20 mouse cellular contexts compared by ENCODE assay signal in the genomic region with DNA sequence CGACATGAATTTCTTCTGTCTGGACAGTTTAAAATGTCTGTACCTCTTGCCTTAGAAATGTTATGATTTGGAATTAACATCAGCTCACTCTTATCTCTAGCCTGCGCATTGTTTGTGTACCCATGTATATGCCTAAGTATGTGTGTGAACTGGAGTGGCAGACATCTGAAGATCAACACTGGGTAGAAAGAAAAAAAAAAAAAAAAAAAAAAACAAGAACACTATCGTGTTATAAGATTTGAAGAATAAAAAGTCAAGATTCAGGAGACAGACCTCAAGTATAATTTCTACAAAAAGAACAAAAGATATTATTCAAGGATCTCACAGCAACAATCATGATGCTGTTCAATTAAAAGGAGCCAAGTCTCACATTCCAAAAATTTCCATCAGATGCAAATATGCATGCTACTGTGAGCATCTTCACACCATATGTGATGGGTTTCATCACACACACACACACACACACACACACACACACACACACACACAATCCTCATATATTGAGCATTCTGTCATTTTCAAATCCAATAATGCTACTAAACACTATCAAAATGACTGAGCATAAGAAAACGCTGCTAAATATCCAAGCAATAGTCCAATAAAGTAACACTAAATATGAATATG. TPM values are rescaled to one million over a fixed set of nuclear protein-coding genes. Genes with fewer than 3 reads are reported as not detected.
DNase-seq lines count a peak whose midpoint lies in the region; ATAC-seq and TF ChIP-seq lines count a peak whose summit lies in the region.
"Had no signal": no experiment of that assay in that cellular context is flagged by ENCODE, and none has a peak within 500 bp of the region (broad histone marks: within the 10 kb centered on the region; RNA-seq: fewer than 3 reads in every experiment).

No protein-coding gene starts in this region.

- no peak overlapping the region for H3K9ac ChIP-seq in forebrain, postnatal 0 days
- H3K9ac ChIP-seq in liver, embryonic 13.5 days = no peak overlapping the region
- no peak overlapping the region for H3K9ac ChIP-seq in liver, postnatal 0 days (replicated peaks)
- H3K9ac ChIP-seq: embryonic facial prominence, embryonic 13.5 days; heart, embryonic 15.5 days; hindbrain, embryonic 13.5 days had no signal

- TF ChIP-seq POLR2A in brain, embryonic 14.5 days (IDR thresholded peaks at IDR 0.05; ENCODE audit: borderline replicate concordance, extremely low read depth, insufficient read depth, insufficient read length, poor library complexity, severe bottlenecking) = no peak

- no peak for ATAC-seq in forebrain, postnatal 0 days
- ATAC-seq in liver, embryonic 13.5 days (ENCODE audit: low read depth) = no peak
- 0 out of 2 replicates have a peak, but pooled peaks have one; percentile 20 for ATAC-seq in liver, postnatal 0 days
- ATAC-seq: hindbrain, postnatal 0 days had no signal

- DNase-seq in forebrain, postnatal 0 days = peak; percentile 21
- no peak for DNase-seq in forebrain, embryonic 10.5 days (ENCODE audit: extremely low spot score, low spot score)
- DNase-seq in brain, embryonic 14.5 days (ENCODE audit: low read depth) = peak; percentile 57
- DNase-seq in liver, embryonic 13.5 days = no peak
- DNase-seq in liver, postnatal 0 days = no peak
- DNase-seq in right cerebral cortex, adult 2 months (ENCODE audit: low spot score in 2 of 2) = no peak
- no peak for DNase-seq in adrenal gland, postnatal 10 days
- DNase-seq: cerebellum, adult 11-12 months; cerebellum, adult 9-10 months; cerebellum, postnatal 36 days; gastrocnemius, postnatal 14 days; heart, adult 2 months; heart, postnatal 14 days had no signal

- 77% methylated on average over 4 of the region's 4 CpGs for WGBS in forebrain, postnatal 0 days
- WGBS in forebrain, embryonic 10.5 days = 92% methylated on average over 4 of the region's 4 CpGs
- WGBS in liver, embryonic 13.5 days (ENCODE audit: insufficient replicate concordance) = 48% methylated on average over 4 of the region's 4 CpGs
- WGBS in liver, postnatal 0 days (ENCODE audit: insufficient replicate concordance) = 58% methylated on average over 4 of the region's 4 CpGs

- H3K36me3 ChIP-seq in forebrain, postnatal 0 days (ENCODE audit: insufficient read depth) = no peaks in the 10 kb centered on the region
- H3K36me3 ChIP-seq in forebrain, embryonic 10.5 days (replicated peaks) = no peaks in the 10 kb centered on the region
- H3K36me3 ChIP-seq in liver, embryonic 13.5 days = no peaks in the 10 kb centered on the region
- H3K36me3 ChIP-seq in liver, postnatal 0 days (replicated peaks; ENCODE audit: insufficient read depth, low read length) = no peaks in the 10 kb centered on the region
- H3K36me3 ChIP-seq: embryonic facial prominence, embryonic 13.5 days; heart, embryonic 15.5 days; hindbrain, embryonic 13.5 days had no signal

- no peak overlapping the region for H3K4me3 ChIP-seq in forebrain, postnatal 0 days (ENCODE audit: low read depth, low read length)
- H3K4me3 ChIP-seq in forebrain, embryonic 10.5 days = no peak overlapping the region
- H3K4me3 ChIP-seq in liver, embryonic 13.5 days (replicated peaks) = no peak overlapping the region
- H3K4me3 ChIP-seq in liver, postnatal 0 days (ENCODE audit: low read depth, low read length) = no peak overlapping the region
- H3K4me3 ChIP-seq: embryonic facial prominence, embryonic 13.5 days; heart, adult 2 months; heart, embryonic 15.5 days; hindbrain, embryonic 13.5 days had no signal

- no peak overlapping the region for H3K27ac ChIP-seq in forebrain, postnatal 0 days (ENCODE audit: low read depth, low read length)
- H3K27ac ChIP-seq in forebrain, embryonic 10.5 days = no peak overlapping the region
- peak overlapping the region; percentile 79 for H3K27ac ChIP-seq in liver, embryonic 13.5 days
- H3K27ac ChIP-seq in liver, postnatal 0 days (ENCODE audit: low read depth) = peak overlapping the region; percentile 1
- H3K27ac ChIP-seq: embryonic facial prominence, embryonic 13.5 days; heart, adult 2 months; heart, embryonic 15.5 days; hindbrain, embryonic 13.5 days; hindbrain, postnatal 0 days had no signal

- no peaks in the 10 kb centered on the region for H3K27me3 ChIP-seq in forebrain, postnatal 0 days (ENCODE audit: insufficient read depth, low read length)
- no peaks in the 10 kb centered on the region for H3K27me3 ChIP-seq in forebrain, embryonic 10.5 days (ENCODE audit: poor library complexity, severe bottlenecking)
- H3K27me3 ChIP-seq in liver, embryonic 13.5 days = no peaks in the 10 kb centered on the region
- H3K27me3 ChIP-seq in liver, postnatal 0 days (ENCODE audit: insufficient read depth, low read length) = no peaks in the 10 kb centered on the region
- H3K27me3 ChIP-seq: embryonic facial prominence, embryonic 13.5 days; heart, embryonic 15.5 days; hindbrain, embryonic 13.5 days had no signal

- 0 out of 2 replicates have a peak, but pooled peaks cover 4% of the 10 kb centered on the region for H3K4me1 ChIP-seq in forebrain, postnatal 0 days (ENCODE audit: insufficient read depth)
- no peaks in the 10 kb centered on the region for H3K4me1 ChIP-seq in forebrain, embryonic 10.5 days
- peaks cover 49% of the 10 kb centered on the region for H3K4me1 ChIP-seq in liver, embryonic 13.5 days (replicated peaks)
- H3K4me1 ChIP-seq in liver, postnatal 0 days (ENCODE audit: insufficient read depth) = 0 out of 2 replicates have a peak, but pooled peaks cover 2% of the 10 kb centered on the region
- H3K4me1 ChIP-seq: embryonic facial prominence, embryonic 13.5 days; heart, embryonic 15.5 days; hindbrain, embryonic 13.5 days had no signal

- no peaks in the 10 kb centered on the region for H3K9me3 ChIP-seq in forebrain, postnatal 0 days (ENCODE audit: low read length)
- no peaks in the 10 kb centered on the region for H3K9me3 ChIP-seq in forebrain, embryonic 10.5 days
- no peaks in the 10 kb centered on the region for H3K9me3 ChIP-seq in liver, embryonic 13.5 days (replicated peaks)
- H3K9me3 ChIP-seq in liver, postnatal 0 days (ENCODE audit: low read length) = no peaks in the 10 kb centered on the region
- H3K9me3 ChIP-seq: embryonic facial prominence, embryonic 13.5 days; heart, embryonic 15.5 days; hindbrain, embryonic 13.5 days had no signal

- no peak for TF ChIP-seq EP300 in liver, postnatal 0 days (IDR thresholded peaks at IDR 0.05; ENCODE audit: low read depth)

- H3K4me2 ChIP-seq in forebrain, postnatal 0 days (ENCODE audit: low read depth) = no peak overlapping the region
- H3K4me2 ChIP-seq in liver, embryonic 13.5 days = peak overlapping the region; percentile 57; the same call in 1 of the 2 replicates
- peak overlapping the region; percentile 39; the same call in 1 of the 2 replicates for H3K4me2 ChIP-seq in liver, postnatal 0 days (ENCODE audit: low read depth, low read length)
- H3K4me2 ChIP-seq: embryonic facial prominence, embryonic 13.5 days; heart, embryonic 11.5 days; heart, embryonic 15.5 days; hindbrain, embryonic 13.5 days had no signal

- TF ChIP-seq CTCF in forebrain, postnatal 0 days (IDR thresholded peaks at IDR 0.05; ENCODE audit: low read depth) = no peak
- no peak for TF ChIP-seq CTCF in brain, embryonic 14.5 days (IDR thresholded peaks at IDR 0.05; ENCODE audit: borderline replicate concordance, extremely low read depth, insufficient read depth, insufficient read length)
- no peak for TF ChIP-seq CTCF in liver, postnatal 0 days (IDR thresholded peaks at IDR 0.05; ENCODE audit: low read depth)

RNA-seq across cellular contexts. Expression of a gene that starts 17.0 kb away (rescaled TPM):
- 10.3 and 10.7 TPM in 2 replicates for total RNA-seq in forebrain, postnatal 0 days (2014; rRNA removed)
- 1.5 and 2.6 TPM in 2 replicates for polyA plus RNA-seq in forebrain, postnatal 0 days (2015; fragmentation: Nextera tagmentation; extraction: Ambion mirVana)
- polyA plus RNA-seq in forebrain, embryonic 10.5 days (2016; fragmentation: Nextera tagmentation; extraction: Ambion mirVana) = 0.25 and 0.32 TPM in 2 replicates
- 2.9 and 4.5 TPM in 2 replicates for polyA plus RNA-seq in brain, embryonic 14.5 days (2012; rRNA removed)
- 0.78 and 0.84 TPM in 2 replicates for polyA plus RNA-seq in liver, embryonic 13.5 days (2015; fragmentation: Nextera tagmentation; extraction: Ambion mirVana)
- 0.34 and 0.37 TPM in 2 replicates for polyA plus RNA-seq in liver, postnatal 0 days (2015; fragmentation: Nextera tagmentation; extraction: Ambion mirVana)
- 1 to 10 TPM in 1 of 2 experiments, under 1 TPM in 1; 0.81 to 1.8 TPM for total RNA-seq in adrenal gland, postnatal 10 days (2021)
- total RNA-seq: gastrocnemius, adult 18-20 months; heart, adult 2 months; hematopoietic stem cell, adult 5-6 weeks had no signal

Comparison
In these comparisons a context has a peak if more than half of its experiments do, and no peak if none do; other contexts are left out.
1. DNase-seq: peak in forebrain, postnatal 0 days (single experiment) and brain, embryonic 14.5 days (single experiment); none in forebrain, embryonic 10.5 days (single experiment), liver, embryonic 13.5 days (single experiment), liver, postnatal 0 days (single experiment), right cerebral cortex, adult 2 months (0 of 2) and adrenal gland, postnatal 10 days (single experiment).
2. H3K27ac ChIP-seq: peak in liver, embryonic 13.5 days (single experiment) and liver, postnatal 0 days (single experiment); none in forebrain, postnatal 0 days (single experiment) and forebrain, embryonic 10.5 days (single experiment).